Mouse (Mus musculus): ENCODE measurements around the gene Eppin. TPM values are rescaled to one million over a fixed set of nuclear protein-coding genes. Genes with fewer than 3 reads are reported as not detected.

Eppin gene
- total and polyA plus RNA-seq, 3 experiments: not detected

GRCm38 (mm10) chr2:164558426-164558825 lies 35.0 kb downstream of the Eppin start:
- Histone ChIP-seq H3K79me2 (replicated peaks; ENCODE audit: control insufficient read depth, extremely low read depth, insufficient read depth, poor library complexity, severe bottlenecking) (no peaks in the 10 kb centered on the region), H3K4me2 (ENCODE audit: insufficient read depth, low read depth, poor library complexity, severe bottlenecking) (no peak overlapping the region), H3K27ac (ENCODE audit: insufficient read depth, low read depth) (no peak overlapping the region), H3K27me3 (replicated peaks) (peaks cover 93% of the 10 kb centered on the region), H3K9me3 (replicated peaks; ENCODE audit: low read length) (no peaks in the 10 kb centered on the region), H3K4me1 (ENCODE audit: control insufficient read depth in 1 of 2, insufficient read depth in 2 of 2) (no peaks in the 10 kb centered on the region), H3K4me3 (replicated peaks in 1 of 3; ENCODE audit: low read depth in 2 of 3, low read length in 2 of 3, poor library complexity in 1 of 3) (no peak overlapping the region), H3K36me3 (replicated peaks in 1 of 2; ENCODE audit: control insufficient read depth in 1 of 2, insufficient read depth in 1 of 2, low read length in 1 of 2) (no peaks in the 10 kb centered on the region), H3K9ac (ENCODE audit: insufficient read depth, low read depth) (no peak overlapping the region)
- TF ChIP-seq MAZ (IDR thresholded peaks at IDR 0.05; ENCODE audit: low read depth, low read length): no peak
- TF ChIP-seq MAFK (IDR thresholded peaks at IDR 0.05; ENCODE audit: insufficient replicate concordance, low read length): no peak
- no peak for TF ChIP-seq ZC3H11A (IDR thresholded peaks at IDR 0.05; ENCODE audit: low read depth, low read length)
- TF ChIP-seq KAT2A (IDR thresholded peaks at IDR 0.05; ENCODE audit: insufficient replicate concordance, low read length): no peak
- TF ChIP-seq RCOR1 (conservative IDR thresholded peaks at IDR 0.05; ENCODE audit: low read depth, low read length): no peak
- no peak for TF ChIP-seq JUN (IDR thresholded peaks at IDR 0.05; ENCODE audit: insufficient read depth, low read depth, low read length)
- TF ChIP-seq CHD2 (IDR thresholded peaks at IDR 0.05; ENCODE audit: low read length): no peak
- TF ChIP-seq ZKSCAN1 (IDR thresholded peaks at IDR 0.05; ENCODE audit: borderline replicate concordance, low read depth, low read length): no peak
- no peak for TF ChIP-seq MEF2A (IDR thresholded peaks at IDR 0.05; ENCODE audit: borderline replicate concordance, low read depth, low read length)
- TF ChIP-seq MYC (IDR thresholded peaks at IDR 0.05; ENCODE audit: low read depth, low read length): no peak
- TF ChIP-seq TBP (conservative IDR thresholded peaks at IDR 0.05; ENCODE audit: low read depth, low read length): no peak
- no peak for TF ChIP-seq PAX5 (IDR thresholded peaks at IDR 0.05; ENCODE audit: low read length)
- no peak for TF ChIP-seq HCFC1 (IDR thresholded peaks at IDR 0.05; ENCODE audit: low read depth, low read length)
- no peak for TF ChIP-seq ETS1 (conservative IDR thresholded peaks at IDR 0.05; ENCODE audit: low read depth, low read length)
- no peak for TF ChIP-seq IRF4 (IDR thresholded peaks at IDR 0.05; ENCODE audit: low read depth, low read length)
- dilution Hi-C loops (cut with MboI; ENCODE audit: extremely low pct_ligation_motif_present, extremely low pct_unique_long_range_greater_than_20kb, low sequenced_read_pairs): no loop called here
- no peak for DNase-seq (ENCODE audit: extremely low read depth)
- in situ Hi-C loops (cut with MboI; ENCODE audit: low pct_ligation_motif_present, low pct_unique_long_range_greater_than_20kb, low sequenced_read_pairs): no loop called here

GRCm38 (mm10) chr2:164551502-164551901 lies 41.9 kb downstream of the Eppin start:
- Histone ChIP-seq H3K9me3 (replicated peaks; ENCODE audit: low read length) (no peaks in the 10 kb centered on the region), H3K27me3 (replicated peaks) (peaks cover 94% of the 10 kb centered on the region), H3K36me3 (replicated peaks in 1 of 2; ENCODE audit: control insufficient read depth in 1 of 2, insufficient read depth in 1 of 2, low read length in 1 of 2) (no peaks in the 10 kb centered on the region), H3K4me1 (ENCODE audit: control insufficient read depth in 1 of 2, insufficient read depth in 2 of 2) (no peaks in the 10 kb centered on the region), H3K4me2 (ENCODE audit: insufficient read depth, low read depth, poor library complexity, severe bottlenecking) (no peak overlapping the region), H3K27ac (ENCODE audit: insufficient read depth, low read depth) (no peak overlapping the region), H3K9ac (ENCODE audit: insufficient read depth, low read depth) (no peak overlapping the region), H3K79me2 (replicated peaks; ENCODE audit: control insufficient read depth, extremely low read depth, insufficient read depth, poor library complexity, severe bottlenecking) (no peaks in the 10 kb centered on the region), H3K4me3 (replicated peaks in 1 of 3; ENCODE audit: low read depth in 2 of 3, low read length in 2 of 3, poor library complexity in 1 of 3) (no peak overlapping the region)
- no peak for TF ChIP-seq MEF2A (IDR thresholded peaks at IDR 0.05; ENCODE audit: borderline replicate concordance, low read depth, low read length)
- TF ChIP-seq POLR2A (IDR thresholded peaks at IDR 0.05; ENCODE audit: low read depth, low read length): no peak
- TF ChIP-seq BHLHE40 (IDR thresholded peaks at IDR 0.05; ENCODE audit: low read depth, low read length): no peak
- no peak for TF ChIP-seq RCOR1 (conservative IDR thresholded peaks at IDR 0.05; ENCODE audit: low read depth, low read length)
- no peak for TF ChIP-seq CHD1 (IDR thresholded peaks at IDR 0.05; ENCODE audit: low read depth, low read length)
- TF ChIP-seq ELF1 (IDR thresholded peaks at IDR 0.05; ENCODE audit: low read depth, low read length): no peak
- TF ChIP-seq ZNF384 (IDR thresholded peaks at IDR 0.05; ENCODE audit: low read depth, low read length): no peak
- TF ChIP-seq MXI1 (IDR thresholded peaks at IDR 0.05; ENCODE audit: low read depth, low read length): no peak
- no peak for TF ChIP-seq CHD2 (IDR thresholded peaks at IDR 0.05; ENCODE audit: low read length)
- TF ChIP-seq JUND (conservative IDR thresholded peaks at IDR 0.05; ENCODE audit: low read depth, low read length): no peak
- TF ChIP-seq CTCF (conservative IDR thresholded peaks at IDR 0.05 in 1 of 2, IDR thresholded peaks at IDR 0.05 in 1 of 2; ENCODE audit: low read depth in 2 of 2, low read length in 2 of 2): no peak
- no peak for TF ChIP-seq POLR2AphosphoS2 (IDR thresholded peaks at IDR 0.05; ENCODE audit: low read depth, low read length)
- TF ChIP-seq HCFC1 (IDR thresholded peaks at IDR 0.05; ENCODE audit: low read depth, low read length): no peak
- in situ Hi-C loops (cut with MboI; ENCODE audit: low pct_ligation_motif_present, low pct_unique_long_range_greater_than_20kb, low sequenced_read_pairs) (no loop called here), dilution Hi-C loops (cut with MboI; ENCODE audit: extremely low pct_ligation_motif_present, extremely low pct_unique_long_range_greater_than_20kb, low sequenced_read_pairs) (no loop called here)
- DNase-seq (ENCODE audit: extremely low read depth): no peak
